Mouse (Mus musculus) T-helper 17 cell (primary cell): Measurements from ENCODE around the gene Dmrt1.
"Not testable (repeated sequence)": the region's sequence is repeated elsewhere in the genome, so short reads cannot be mapped to it uniquely, and the experiment has no call there.

ENCODE experiments used
- in situ Hi-C, 2 experiments: fragments of 300-600 bp; cut with MboI, MseI; formaldehyde crosslinking; loops; 1 replicate in 1 of 2; 2 replicates in 1 of 2; pipeline ENCODE4 v1.15.1; 2025; ENCODE audit warnings: high pct_unique_total_duplicates in 2 of 2

Gene Dmrt1

DNA sequence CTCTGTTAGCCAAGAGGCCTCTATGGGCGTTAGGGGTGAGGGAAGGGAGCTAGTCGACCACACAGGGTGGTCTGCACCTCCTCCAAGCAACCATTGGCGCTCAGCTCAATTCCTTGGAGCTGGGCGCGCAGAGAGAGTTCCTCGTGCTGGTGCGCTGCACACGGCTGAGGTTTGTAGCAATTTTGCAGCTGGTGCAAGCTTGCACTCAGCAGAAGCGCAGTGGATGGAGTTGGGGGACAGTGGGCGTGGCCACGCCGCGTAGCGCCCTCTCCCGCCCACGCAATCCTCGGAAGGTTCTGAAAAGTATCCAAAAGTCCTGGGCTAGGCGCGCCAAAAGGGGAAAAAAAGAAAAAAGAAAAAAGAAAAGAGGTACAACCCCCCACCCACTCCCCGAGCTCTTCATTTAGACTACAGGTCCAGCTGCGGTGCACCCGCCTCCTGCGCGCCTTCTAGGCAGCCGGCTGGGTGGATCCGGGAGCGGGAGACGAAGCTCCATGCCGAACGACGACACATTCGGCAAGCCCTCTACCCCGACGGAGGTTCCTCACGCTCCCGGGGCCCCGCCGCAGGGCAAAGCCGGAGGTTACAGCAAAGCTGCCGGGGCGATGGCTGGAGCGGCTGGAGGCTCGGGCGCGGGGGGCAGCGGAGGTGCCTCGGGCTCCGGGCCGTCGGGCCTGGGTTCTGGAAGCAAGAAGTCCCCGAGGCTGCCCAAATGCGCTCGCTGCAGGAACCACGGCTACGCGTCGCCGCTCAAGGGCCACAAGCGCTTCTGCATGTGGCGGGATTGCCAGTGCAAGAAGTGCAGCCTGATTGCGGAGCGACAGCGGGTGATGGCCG, at the start of gene Dmrt1:
Dmrt1 (plus strand) TSS at position 259 of the 837 bp plus-strand sequence.
- in situ Hi-C loops: no loop called here

DNA sequence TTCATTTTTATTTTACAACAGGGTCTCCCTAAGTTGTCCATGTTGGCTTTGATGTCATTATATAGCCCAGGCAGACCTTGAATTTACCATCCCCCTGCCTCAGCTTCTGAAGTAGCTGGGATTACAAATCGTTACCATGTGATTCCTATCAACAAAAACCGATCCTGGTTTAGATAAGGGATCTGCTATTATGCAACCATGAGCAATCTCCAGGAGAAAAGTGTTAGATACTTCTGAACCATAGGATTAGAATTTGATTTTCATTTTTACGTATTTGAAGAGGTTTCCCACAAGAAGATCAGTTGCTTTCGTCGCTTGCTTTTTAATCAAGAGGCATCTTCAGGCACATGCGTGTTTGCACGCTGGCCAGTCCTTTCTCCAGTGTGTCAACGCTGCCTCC, 44.7 kb upstream of the Dmrt1 start:
- in situ Hi-C loops: no loop called here

DNA sequence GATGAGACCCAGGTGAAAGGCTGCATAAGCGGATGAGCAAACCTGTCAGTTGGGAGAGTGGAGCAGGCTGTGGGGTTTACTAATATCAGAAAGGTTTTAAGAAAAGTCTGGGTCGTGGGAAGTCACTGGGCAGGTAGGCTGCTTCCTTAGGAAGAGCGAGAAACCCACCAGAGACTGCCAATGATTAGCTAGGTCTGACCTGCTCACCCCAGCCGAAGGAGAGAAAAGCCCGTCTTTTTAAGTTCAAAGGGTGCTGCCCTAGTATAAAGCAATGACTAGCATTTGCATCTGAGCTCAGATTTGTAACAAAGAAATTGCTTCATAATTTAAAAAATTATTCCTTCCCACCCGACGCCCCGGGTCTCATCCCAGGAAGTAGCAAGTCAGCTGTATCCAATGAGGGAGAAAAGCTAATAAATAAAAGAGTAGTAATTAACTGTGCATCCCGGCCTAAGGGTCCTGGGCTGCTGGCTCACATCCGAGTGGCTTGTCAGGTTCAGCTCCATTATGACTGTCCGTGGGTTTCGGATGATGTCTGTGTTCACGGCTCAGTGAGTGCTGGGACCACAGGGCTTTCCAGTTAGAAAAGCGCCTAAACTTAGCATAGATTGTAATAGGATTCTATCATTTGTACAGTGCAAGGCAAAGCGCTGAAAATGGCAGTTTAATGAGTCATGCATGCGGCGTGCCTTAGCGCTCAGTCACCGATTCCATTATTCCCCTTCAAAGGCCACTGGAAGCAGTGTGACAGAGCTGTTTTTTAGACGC, 43.7 kb upstream of the Dmrt1 start:
- in situ Hi-C loops: no loop called here

DNA sequence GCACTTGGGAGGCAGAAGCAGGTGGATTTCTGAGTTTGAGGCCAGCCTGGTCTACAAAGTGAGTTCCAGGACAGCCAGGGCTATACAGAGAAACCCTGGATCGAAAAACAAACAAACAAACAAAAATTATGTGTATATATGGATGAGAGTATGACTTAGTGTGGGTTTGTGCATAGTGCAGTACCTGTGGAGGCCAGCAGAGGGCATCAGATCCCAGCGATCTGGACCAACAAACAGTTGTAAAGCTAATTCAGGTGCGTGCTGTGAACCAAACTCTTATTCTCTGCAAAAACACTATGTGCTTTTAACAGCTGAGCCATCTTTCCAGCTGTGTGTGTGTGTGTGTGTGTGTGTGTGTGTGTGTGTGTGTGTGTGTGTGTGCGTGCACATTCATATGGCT, 29.6 kb upstream of the Dmrt1 start:
- in situ Hi-C loops: not testable (repeated sequence)

DNA sequence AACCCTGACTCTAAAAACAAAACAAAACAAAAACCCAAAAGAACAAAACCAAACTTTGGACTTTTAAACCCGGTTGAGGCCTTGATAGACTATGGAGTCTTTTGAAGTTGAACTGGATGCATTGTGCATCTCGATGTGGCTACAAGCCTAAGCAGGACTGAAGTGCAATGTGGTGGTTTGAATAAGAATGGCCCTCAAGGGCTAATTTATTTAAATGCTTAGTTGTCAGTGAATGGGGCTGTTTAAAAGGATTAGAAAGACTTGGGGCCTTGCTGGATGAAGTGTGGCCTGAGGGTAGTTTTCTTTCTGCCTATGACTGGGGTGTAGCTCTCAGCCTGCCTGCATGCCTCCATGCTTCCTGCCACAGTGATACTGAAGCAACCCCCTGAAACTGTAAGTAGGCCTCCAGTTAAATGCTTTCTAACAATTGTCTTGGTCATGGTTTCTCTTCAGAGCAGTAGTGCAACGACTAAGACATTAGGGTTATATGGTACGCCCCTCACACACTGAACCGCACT, 26.2 kb upstream of the Dmrt1 start:
- in situ Hi-C loops: no loop called here

DNA sequence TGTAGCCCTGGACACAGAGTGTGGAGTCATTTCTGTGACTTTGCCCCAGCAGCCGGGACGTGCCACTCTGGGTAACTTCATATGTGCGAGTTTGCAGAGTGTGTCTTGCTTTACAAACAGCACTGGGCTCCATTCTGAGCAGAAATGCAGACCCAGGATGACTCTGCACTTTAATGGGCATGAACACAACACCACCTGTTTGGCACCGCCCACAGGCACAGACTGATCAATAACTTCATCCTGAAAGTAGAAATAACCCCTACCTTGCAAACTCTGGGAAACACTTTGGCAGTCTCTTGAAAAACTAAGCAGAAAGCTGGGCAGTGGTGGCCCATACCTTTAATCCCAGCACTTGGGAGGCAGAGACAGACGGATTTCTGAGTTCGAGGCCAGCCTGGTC, 24.6 kb upstream of the Dmrt1 start:
- in situ Hi-C loops: no loop called here

DNA sequence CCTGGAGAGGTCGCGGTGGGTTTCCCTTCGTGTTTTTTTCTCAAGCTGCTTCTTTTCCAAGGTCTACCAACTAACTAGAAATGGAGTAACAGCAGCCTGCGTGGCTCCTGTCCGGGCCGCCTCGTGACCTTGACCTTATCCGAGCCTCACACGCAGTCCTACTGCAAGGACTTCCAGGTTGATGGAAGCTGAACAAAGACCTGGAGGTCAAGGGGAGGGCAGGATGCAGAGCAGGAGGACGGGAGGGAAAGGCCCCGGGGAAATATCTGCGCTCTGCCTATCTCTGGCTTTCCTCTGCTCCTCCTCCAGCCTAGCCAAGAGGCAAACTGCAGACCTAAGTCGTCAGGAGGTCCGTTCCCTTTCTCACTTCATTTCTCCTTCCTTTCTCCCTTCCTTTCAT, 18.9 kb upstream of the Dmrt1 start:
- in situ Hi-C loops: no loop called here

DNA sequence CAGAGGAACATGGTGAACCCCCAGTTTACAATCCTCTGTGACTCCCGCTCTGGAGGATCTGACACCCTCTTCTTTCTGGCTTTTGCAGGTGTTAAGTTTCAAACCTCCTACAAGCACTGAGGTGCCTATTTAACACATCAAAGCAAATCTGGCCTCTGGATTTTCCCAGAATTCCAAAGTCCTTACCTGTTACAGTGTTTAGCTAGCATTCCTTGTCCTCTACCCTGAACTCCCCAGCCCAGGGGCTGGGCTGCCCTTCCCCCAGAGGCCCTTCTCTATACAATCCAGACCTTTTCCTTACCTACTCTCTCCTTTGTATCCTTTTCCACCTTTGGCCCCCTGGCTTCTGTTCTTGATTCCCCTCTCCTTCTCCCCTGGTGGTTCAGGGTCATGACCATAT, 18.1 kb upstream of the Dmrt1 start:
- in situ Hi-C loops: no loop called here

DNA sequence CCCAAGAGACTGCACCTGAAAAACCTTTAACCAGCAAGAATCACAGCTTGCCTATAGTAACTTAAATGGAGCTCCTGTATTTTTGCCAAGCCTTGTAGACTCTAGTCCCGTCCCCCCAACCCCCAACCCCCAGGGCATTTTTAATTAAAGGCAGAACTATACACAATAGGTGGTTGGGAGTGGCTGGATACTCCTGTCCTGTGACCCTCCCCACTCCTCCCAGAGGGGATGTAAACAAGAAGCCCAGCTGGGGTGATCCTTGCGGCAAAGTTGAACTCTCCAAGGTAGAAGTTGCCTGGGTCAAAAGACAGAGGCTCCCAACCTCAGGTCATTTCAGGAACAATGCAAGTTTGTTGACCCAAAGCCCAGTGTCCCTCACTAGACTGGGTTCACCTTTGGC, 16.9 kb upstream of the Dmrt1 start:
- in situ Hi-C loops: no loop called here

DNA sequence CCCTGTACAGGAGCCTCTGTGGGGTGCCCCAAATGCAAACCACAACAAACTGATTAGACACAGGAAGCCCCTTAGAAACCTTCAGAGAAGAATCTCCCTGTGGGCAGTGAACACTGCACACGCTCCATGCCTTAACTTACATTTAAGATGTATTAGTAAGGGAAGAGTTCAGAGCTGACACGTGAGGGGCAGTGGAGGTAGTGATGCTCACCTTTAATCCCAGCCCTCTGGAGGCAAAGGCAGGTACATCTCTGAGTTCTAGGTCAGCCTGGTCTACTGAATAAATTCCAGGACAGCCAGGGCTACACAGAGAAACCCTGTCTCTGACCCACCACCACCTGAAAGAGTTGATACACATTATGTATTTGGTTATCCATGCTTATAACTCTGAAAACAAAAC, 15.9 kb upstream of the Dmrt1 start:
- in situ Hi-C loops: no loop called here

DNA sequence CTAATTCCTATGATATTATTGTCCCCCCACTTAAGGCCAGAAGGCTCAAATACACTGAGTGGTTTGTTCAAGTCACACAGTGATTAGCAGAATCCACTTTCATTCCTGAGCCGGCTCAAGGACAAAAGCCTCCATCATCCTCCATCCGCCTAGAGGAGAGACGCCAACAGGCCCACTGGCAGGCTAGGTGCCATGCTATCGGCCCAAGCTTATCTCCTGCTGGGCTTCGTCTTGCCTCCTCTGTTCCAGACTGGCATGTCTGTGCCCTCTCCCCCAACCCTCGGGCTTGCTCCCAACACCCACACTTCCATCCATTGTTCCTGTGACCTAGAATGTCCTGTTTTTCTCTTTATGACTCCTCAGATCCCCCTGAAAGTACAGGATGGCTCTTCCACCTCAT, 8.0 kb upstream of the Dmrt1 start:
- in situ Hi-C loops: no loop called here

DNA sequence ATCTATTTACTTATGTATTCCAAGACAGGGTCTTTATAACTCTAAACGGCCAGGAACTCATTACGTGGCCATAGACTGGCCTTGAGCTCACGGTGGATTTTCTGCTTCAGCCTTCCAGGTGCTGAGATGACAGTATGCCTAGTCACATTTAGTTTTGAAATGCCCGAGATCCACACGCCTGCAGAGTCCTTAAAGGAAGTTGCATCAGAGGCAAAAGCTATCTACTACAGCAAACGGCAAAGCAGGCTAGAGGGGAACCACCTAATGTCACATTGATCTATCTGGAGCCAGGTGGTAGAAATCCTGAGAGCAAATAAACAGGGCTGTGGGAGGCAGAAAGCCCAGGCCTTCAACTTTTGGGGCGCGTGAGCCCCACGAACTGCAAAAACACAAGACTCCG, 540 bp upstream of the Dmrt1 start:
- in situ Hi-C loops: no loop called here

DNA sequence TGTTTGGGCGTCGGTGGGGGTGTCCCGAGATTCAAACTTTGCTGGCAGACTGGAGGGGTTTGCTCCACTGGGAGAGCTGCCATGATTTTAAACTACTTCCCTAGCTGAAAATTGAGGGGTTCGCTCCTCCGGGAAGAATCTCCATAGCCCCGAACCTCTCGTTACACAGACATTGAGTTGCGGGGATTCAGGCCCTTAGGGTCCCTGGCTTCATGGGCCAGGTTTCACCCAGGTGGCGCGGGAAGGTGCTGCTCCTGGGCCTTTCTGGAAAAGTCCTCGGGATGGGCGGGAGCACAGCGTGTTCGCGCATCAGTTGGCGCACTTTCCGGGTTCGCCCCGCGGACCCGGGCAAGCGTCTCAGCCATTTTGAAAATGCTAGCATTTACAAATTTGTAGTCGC, 1.2 kb downstream of the Dmrt1 start:
- in situ Hi-C loops: no loop called here

DNA sequence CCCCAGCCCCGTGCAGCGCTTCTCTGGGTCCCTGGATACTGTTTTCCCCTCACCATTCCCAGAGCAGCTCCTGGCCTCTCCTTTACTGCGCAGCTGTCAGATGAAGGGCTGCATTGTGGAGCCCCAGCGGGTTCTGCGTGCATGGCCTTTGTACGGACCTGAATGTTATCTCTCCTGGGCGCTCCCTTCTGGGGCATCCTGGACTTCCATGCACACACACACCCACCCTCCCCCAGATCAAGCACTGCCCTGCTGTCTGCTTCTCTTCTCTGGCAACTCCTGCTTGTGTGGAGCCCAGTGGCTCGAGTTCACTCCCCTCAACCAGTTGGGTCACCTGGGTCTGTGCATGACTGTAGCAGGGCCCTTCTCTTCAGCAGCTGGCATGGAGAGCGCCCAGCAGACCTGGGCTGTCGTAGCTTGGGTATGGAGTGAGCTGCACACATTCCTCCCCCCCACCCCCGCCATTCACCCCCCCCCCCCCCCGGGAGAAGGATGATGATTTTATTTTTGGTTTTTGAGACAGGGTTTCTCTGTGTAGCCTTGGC, 9.6 kb downstream of the Dmrt1 start:
- in situ Hi-C loops: loop anchor here in 1 of 2 experiments (10.0 kb wide), 1 partner anchor 100 kb away; no protein-coding TSS in a partner anchor

DNA sequence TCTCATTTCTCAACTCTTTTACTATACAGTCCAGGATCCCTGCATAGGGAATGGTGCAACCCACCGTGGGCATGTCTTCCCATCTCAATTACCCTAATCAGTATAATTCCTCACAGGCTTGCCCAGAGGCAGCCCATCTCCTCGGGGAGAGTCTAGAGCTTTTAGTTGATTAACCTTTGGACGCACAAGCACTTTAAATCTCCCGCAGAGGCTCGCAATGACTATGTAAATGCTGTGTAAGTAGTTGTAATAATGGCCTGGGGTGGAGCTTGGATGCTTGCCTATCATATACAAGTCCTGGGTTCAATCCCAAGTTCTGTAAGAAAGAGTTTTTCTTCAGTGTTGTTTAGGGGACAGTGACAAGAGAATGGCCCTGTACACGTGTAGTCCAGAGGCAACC, 18.7 kb downstream of the Dmrt1 start:
- in situ Hi-C loops: no loop called here

DNA sequence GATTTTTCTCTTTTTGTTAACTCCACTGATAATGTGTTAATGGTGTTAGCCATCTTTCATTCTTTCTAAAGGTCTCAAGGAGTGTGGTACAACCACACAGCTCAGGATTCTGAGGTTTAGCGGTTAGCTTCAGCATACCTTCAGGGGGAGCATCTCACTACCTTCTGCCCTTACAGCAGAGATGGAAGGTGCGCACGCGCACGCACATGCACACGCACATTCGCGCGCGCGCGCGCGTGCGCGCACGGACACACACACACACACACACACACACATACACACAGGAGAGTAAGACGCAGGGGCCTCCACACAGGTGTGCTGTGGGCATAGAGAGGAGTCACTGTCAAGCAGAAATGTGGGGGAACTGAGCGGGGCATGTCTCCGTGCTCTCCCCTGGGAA, 20.3 kb downstream of the Dmrt1 start:
- in situ Hi-C loops: no loop called here

DNA sequence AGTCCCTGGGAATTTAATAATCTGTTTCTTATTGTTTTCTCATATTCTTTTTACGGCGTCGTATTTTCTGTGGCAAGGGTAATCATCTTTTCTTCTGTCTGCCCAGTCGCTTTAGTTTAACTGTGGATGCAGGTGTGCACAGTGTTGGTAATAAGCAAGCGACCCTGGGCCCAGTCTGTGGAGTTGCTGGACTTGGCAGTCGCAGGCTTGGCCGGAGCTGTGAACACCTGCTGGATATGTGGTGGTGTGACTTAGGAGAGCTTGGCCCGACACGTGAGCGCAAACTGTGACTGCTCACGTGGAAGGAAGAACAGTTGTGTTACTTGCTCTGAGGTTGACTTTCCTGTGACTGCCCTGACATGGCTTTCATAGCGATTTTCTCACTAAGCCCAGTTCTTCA, 24.3 kb downstream of the Dmrt1 start:
- in situ Hi-C loops: no loop called here

DNA sequence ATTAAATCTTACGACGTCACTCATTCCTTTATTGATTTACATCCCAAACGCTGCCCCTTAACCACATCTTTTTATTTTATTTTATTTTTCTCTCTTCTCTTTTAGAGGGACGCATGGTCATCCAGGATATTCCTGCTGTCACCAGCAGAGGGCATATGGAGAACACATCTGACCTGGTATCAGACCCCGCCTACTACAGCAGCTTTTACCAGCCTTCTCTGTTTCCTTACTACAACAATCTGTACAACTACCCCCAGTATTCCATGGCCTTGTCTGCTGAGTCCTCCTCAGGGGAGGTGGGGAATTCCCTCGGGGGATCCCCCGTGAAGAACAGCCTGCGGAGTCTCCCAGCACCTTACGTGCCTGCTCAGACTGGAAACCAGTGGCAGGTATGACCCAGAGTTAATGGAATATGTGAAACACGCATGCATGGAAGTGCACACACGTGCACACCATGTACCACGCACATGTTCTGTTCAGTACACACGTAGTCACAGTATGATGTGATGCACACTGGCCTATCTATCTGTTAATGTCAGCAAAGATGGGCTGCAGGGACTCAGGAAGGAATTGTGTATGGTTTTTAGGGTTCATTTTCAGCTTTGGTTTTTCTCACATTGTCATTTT, 40.4 kb downstream of the Dmrt1 start:
- in situ Hi-C loops: loop anchor here (5.0 kb wide), 1 partner anchor 91 kb away; no protein-coding TSS in a partner anchor

DNA sequence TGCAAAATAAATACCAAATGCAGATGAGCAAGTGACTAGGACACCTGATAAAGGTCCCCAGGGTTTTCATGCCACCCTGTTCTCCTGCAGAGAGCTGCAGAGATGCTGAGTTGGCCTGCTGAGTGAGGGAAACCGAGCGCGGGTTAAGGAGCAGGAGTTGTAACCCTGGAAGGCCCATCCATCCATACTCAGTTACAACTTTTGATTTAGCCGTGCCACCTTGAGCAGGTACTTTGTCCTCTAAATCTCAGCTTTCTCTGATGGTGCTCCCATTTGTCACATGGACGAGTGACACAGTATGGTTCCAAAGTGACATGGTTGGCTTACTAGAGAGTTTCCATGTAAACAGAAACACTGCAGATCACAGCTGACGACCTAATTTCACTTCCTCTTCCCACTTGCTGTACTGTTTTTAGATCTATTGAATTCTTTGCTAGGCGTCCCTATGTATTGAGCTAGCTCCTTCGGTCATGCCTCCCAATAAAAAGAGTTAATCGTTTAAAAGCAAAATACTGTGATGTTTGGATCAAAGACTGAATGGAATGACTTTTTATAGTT, 41.7 kb downstream of the Dmrt1 start:
- in situ Hi-C loops: loop anchor here (5.0 kb wide), 1 partner anchor 90 kb away; no protein-coding TSS in a partner anchor

DNA sequence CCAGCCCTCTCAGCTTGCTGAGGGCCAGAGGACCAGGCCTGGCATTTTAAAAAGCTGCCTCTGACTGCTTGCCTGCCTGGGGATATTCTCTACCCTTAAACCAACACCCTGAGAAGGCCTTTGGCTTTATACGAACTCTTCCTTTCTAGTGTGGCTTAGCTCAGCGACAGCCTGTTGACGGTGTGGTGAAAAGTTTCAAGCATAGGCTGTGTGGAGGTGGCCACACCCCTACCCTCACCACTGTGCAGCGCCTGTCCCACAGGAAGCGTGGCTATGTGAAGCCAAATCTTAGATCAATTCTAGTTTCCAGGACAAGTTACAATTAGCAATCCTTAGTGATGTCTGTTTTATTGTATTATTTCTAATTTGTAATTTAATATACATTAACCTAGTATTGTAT, 44.9 kb downstream of the Dmrt1 start:
- in situ Hi-C loops: no loop called here

DNA sequence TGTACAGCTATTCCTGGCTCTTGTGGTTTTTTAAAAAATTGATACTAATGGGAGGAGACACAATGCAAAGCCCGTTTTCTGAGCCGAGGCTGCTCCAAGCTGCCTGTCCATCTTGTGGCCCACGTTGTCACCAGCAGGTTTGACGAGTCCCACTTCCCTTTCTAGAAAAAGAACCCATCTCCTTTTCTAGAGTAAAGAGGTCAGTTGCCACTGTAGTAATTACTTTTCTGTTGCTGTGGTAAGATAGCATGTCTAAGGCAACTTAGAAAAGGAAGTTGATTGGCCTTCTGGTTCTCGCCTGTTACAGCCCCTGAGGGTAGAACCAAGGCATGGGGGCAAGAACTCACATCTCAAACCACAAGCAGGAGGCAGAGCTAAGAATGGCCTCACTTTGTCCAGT, 45.6 kb downstream of the Dmrt1 start:
- in situ Hi-C loops: no loop called here

DNA sequence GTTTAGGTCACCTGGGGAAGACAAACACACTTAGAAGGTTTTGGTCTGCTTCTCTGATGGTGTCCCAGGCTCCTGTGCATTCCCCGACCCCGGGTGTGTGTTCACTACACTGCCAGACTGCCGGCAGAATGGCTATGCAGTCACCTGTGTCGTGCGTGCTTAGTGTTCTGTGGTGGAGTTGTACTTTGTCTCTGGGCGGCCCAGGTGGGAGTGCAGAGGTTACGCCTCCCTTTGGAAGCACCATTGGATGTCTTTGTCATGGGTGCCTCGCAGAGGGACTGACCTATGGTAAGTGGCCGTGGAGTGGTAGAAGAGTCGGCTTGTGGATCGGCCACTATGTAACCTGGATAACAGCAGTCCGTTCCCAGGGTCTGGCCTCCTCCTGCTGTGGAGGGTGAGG, 59.0 kb downstream of the Dmrt1 start:
- in situ Hi-C loops: no loop called here
